Mouse (Mus musculus) midbrain, embryonic 15.5 days (tissue): ENCODE results near the gene Cnksr3. TPM values are rescaled to one million over a fixed set of nuclear protein-coding genes. Genes with fewer than 3 reads are reported as not detected.
A peak's percentile ranks its signal among the peaks of the same experiment; 100 is the strongest.

ENCODE experiments used
- ATAC-seq: fragments of 200-750 bp; cut with Nextera tagmentation; replicated peaks from 2 replicates; pipeline ENCODE4 v1.8.0; 2017; ENCODE audit warnings: moderate TSS enrichment
- H3K27ac ChIP-seq: fragments of 300-500 bp; sonication (generic); 2 replicates; pipeline ENCODE4 v1.5.1; 2015; ENCODE audit warnings: mild to moderate bottlenecking, inconsistent platforms
- H3K27me3 ChIP-seq: fragments of 300-500 bp; sonication (generic); replicated peaks from 2 replicates; pipeline ENCODE4 v1.6.1; 2015; ENCODE audit warnings: inconsistent platforms
- H3K36me3 ChIP-seq: fragments of 300-500 bp; sonication (generic); replicated peaks from 2 replicates; pipeline ENCODE4 v1.6.1; 2015; ENCODE audit warnings: inconsistent platforms
- H3K4me1 ChIP-seq: fragments of 300-500 bp; sonication (generic); 2 replicates; pipeline ENCODE4 v1.6.1; 2015; ENCODE audit warnings: inconsistent platforms
- H3K4me2 ChIP-seq: fragments of 300-500 bp; sonication (generic); 2 replicates; pipeline ENCODE4 v1.6.1; 2015; ENCODE audit warnings: inconsistent platforms, mild to moderate bottlenecking, moderate library complexity
- H3K4me3 ChIP-seq: fragments of 300-500 bp; sonication (generic); 2 replicates; pipeline ENCODE4 v1.5.1; 2015; ENCODE audit warnings: mild to moderate bottlenecking, inconsistent platforms
- H3K9ac ChIP-seq: fragments of 300-500 bp; sonication (generic); 2 replicates; pipeline ENCODE4 v1.6.1; 2015; ENCODE audit warnings: mild to moderate bottlenecking, inconsistent platforms
- H3K9me3 ChIP-seq: fragments of 300-500 bp; sonication (generic); 2 replicates; pipeline ENCODE4 v1.6.1; 2016; ENCODE audit warnings: inconsistent platforms
- WGBS: fragments of 180-500 bp; shearing (Covaris S2); methylation state at CpG from one replicate; pipeline ENCODE4 v1.1.7; 2015; ENCODE audit warnings: mixed read lengths; 5-methylcytosine and 5-hydroxymethylcytosine counted together
- polyA plus RNA-seq: library from polyadenylated mRNA; unstranded; fragments of >200 nt; fragmentation: Nextera tagmentation; extraction: Ambion mirVana; gene quantifications from 2 replicates; pipeline ENCODE4 v1.2.1, GENCODE M21; 2015

The Cnksr3 gene
- polyA plus RNA-seq, 1 experiment from 2014 or later: 2.1 TPM

GRCm38 (mm10) chr10:7158285-7159060 lies 53.6 kb downstream of the Cnksr3 start:
- Histone ChIP-seq H3K36me3 (no peaks in the 10 kb centered on the region), H3K4me2 (peak overlapping the region; percentile 39), H3K9ac (0 out of 2 replicates have a peak overlapping the region, but pooled peaks have one; percentile 3), H3K27me3 (no peaks in the 10 kb centered on the region), H3K4me1 (peaks cover 19% of the 10 kb centered on the region), H3K27ac (peak overlapping the region; percentile 47; the same call in 1 of the 2 replicates), H3K4me3 (no peak overlapping the region), H3K9me3 (no peaks in the 10 kb centered on the region)
- ATAC-seq: peak; percentile 56
- WGBS: 33% methylated on average over 15 of the region's 15 CpGs

GRCm38 (mm10) chr10:7154877-7155276 lies 57.2 kb downstream of the Cnksr3 start:
- Histone ChIP-seq H3K27me3 (no peaks in the 10 kb centered on the region), H3K4me3 (no peak overlapping the region), H3K4me2 (no peak overlapping the region), H3K27ac (no peak overlapping the region), H3K9me3 (no peaks in the 10 kb centered on the region), H3K9ac (no peak overlapping the region), H3K4me1 (peaks cover 13% of the 10 kb centered on the region), H3K36me3 (no peaks in the 10 kb centered on the region)
- no peak for ATAC-seq
- 93% methylated on average over 5 of the region's 5 CpGs for WGBS

- no peak for ATAC-seq
- Histone ChIP-seq H3K4me1 (no peaks in the 10 kb centered on the region), H3K4me3 (no peak overlapping the region), H3K9me3 (no peaks in the 10 kb centered on the region), H3K27me3 (no peaks in the 10 kb centered on the region), H3K36me3 (no peaks in the 10 kb centered on the region), H3K9ac (no peak overlapping the region), H3K4me2 (no peak overlapping the region), H3K27ac (no peak overlapping the region)
- 85% methylated on average over 4 of the region's 4 CpGs for WGBS
Measured at GRCm38 (mm10) chr10:7152926-7153325, 59.1 kb downstream of the Cnksr3 start.

- H3K4me3 ChIP-seq: no peak overlapping the region
- no peaks in the 10 kb centered on the region for H3K4me1 ChIP-seq
- ATAC-seq: no peak
Measured at GRCm38 (mm10) chr10:7149671-7150595, 62.1 kb downstream of the Cnksr3 start.

GRCm38 (mm10) chr10:7145614-7146013 lies 66.4 kb downstream of the Cnksr3 start:
- WGBS: 93% methylated on average over 5 of the region's 5 CpGs
- H3K36me3 ChIP-seq: no peaks in the 10 kb centered on the region
- H3K4me2 ChIP-seq: no peak overlapping the region
- H3K9me3 ChIP-seq: no peaks in the 10 kb centered on the region
- no peaks in the 10 kb centered on the region for H3K27me3 ChIP-seq
- H3K9ac ChIP-seq: no peak overlapping the region
- H3K27ac ChIP-seq: no peak overlapping the region
- no peak for ATAC-seq
- H3K4me3 ChIP-seq: no peak overlapping the region
- no peaks in the 10 kb centered on the region for H3K4me1 ChIP-seq

More at GRCm38 (mm10) chr10:7149671-7150595, 62.1 kb downstream of the Cnksr3 start:
- 88% methylated on average over 11 of the region's 11 CpGs for WGBS
- Histone ChIP-seq H3K27me3 (no peaks in the 10 kb centered on the region), H3K27ac (no peak overlapping the region), H3K9me3 (no peaks in the 10 kb centered on the region), H3K9ac (no peak overlapping the region), H3K36me3 (no peaks in the 10 kb centered on the region), H3K4me2 (no peak overlapping the region)

- Histone ChIP-seq H3K9ac (no peak overlapping the region), H3K9me3 (no peaks in the 10 kb centered on the region), H3K27ac (no peak overlapping the region), H3K4me1 (no peaks in the 10 kb centered on the region), H3K36me3 (no peaks in the 10 kb centered on the region), H3K4me3 (no peak overlapping the region), H3K4me2 (no peak overlapping the region), H3K27me3 (no peaks in the 10 kb centered on the region)
- no peak for ATAC-seq
- WGBS: 71% methylated on average over 13 of the region's 13 CpGs
Measured at GRCm38 (mm10) chr10:7144081-7144783, 67.8 kb downstream of the Cnksr3 start.

- no peak overlapping the region for H3K4me2 ChIP-seq
- H3K27me3 ChIP-seq: no peaks in the 10 kb centered on the region
- H3K36me3 ChIP-seq: no peaks in the 10 kb centered on the region
- no peak for ATAC-seq
- H3K4me1 ChIP-seq: no peaks in the 10 kb centered on the region
- H3K9me3 ChIP-seq: no peaks in the 10 kb centered on the region
- H3K27ac ChIP-seq: no peak overlapping the region
- H3K9ac ChIP-seq: no peak overlapping the region
- H3K4me3 ChIP-seq: no peak overlapping the region
- WGBS: 90% methylated on average over 8 of the region's 8 CpGs
Measured at GRCm38 (mm10) chr10:7142287-7142686, 69.8 kb downstream of the Cnksr3 start.

- no peaks in the 10 kb centered on the region for H3K27me3 ChIP-seq
- no peaks in the 10 kb centered on the region for H3K4me1 ChIP-seq
- H3K36me3 ChIP-seq: no peaks in the 10 kb centered on the region
- ATAC-seq: no peak
- H3K9me3 ChIP-seq: no peaks in the 10 kb centered on the region
- H3K27ac ChIP-seq: no peak overlapping the region
- H3K4me3 ChIP-seq: no peak overlapping the region
- H3K9ac ChIP-seq: no peak overlapping the region
- WGBS: 91% methylated on average over 6 of the region's 6 CpGs
- H3K4me2 ChIP-seq: no peak overlapping the region
Measured at GRCm38 (mm10) chr10:7140282-7140681, 71.8 kb downstream of the Cnksr3 start.

GRCm38 (mm10) chr10:7138049-7138448 lies 74.0 kb downstream of the Cnksr3 start:
- Histone ChIP-seq H3K9me3 (no peaks in the 10 kb centered on the region), H3K9ac (no peak overlapping the region), H3K4me1 (no peaks in the 10 kb centered on the region), H3K27me3 (no peaks in the 10 kb centered on the region), H3K36me3 (no peaks in the 10 kb centered on the region), H3K4me2 (no peak overlapping the region), H3K4me3 (no peak overlapping the region), H3K27ac (no peak overlapping the region)
- ATAC-seq: no peak
- WGBS: 81% methylated on average over 12 of the region's 12 CpGs

- Histone ChIP-seq H3K9me3 (no peaks in the 10 kb centered on the region), H3K4me3 (no peak overlapping the region), H3K27ac (no peak overlapping the region), H3K36me3 (no peaks in the 10 kb centered on the region), H3K9ac (no peak overlapping the region), H3K4me1 (no peaks in the 10 kb centered on the region), H3K27me3 (no peaks in the 10 kb centered on the region), H3K4me2 (no peak overlapping the region)
- ATAC-seq: no peak
- 95% methylated on average over 2 of the region's 2 CpGs for WGBS
Measured at GRCm38 (mm10) chr10:7135751-7136150, 76.3 kb downstream of the Cnksr3 start.

GRCm38 (mm10) chr10:7133005-7133404 lies 79.0 kb downstream of the Cnksr3 start:
- ATAC-seq: no peak
- H3K4me2 ChIP-seq: no peak overlapping the region
- H3K27ac ChIP-seq: no peak overlapping the region
- H3K36me3 ChIP-seq: no peaks in the 10 kb centered on the region
- H3K4me3 ChIP-seq: no peak overlapping the region
- H3K4me1 ChIP-seq: no peaks in the 10 kb centered on the region
- no peaks in the 10 kb centered on the region for H3K27me3 ChIP-seq
- 93% methylated on average over 5 of the region's 5 CpGs for WGBS
- no peak overlapping the region for H3K9ac ChIP-seq
- H3K9me3 ChIP-seq: no peaks in the 10 kb centered on the region

GRCm38 (mm10) chr10:7131441-7131840 lies 80.6 kb downstream of the Cnksr3 start:
- H3K36me3 ChIP-seq: no peaks in the 10 kb centered on the region
- 95% methylated on average over 3 of the region's 3 CpGs for WGBS
- no peak overlapping the region for H3K4me2 ChIP-seq
- H3K27ac ChIP-seq: no peak overlapping the region
- no peak overlapping the region for H3K4me3 ChIP-seq
- ATAC-seq: no peak
- no peak overlapping the region for H3K9ac ChIP-seq
- no peaks in the 10 kb centered on the region for H3K9me3 ChIP-seq
- H3K4me1 ChIP-seq: no peaks in the 10 kb centered on the region
- H3K27me3 ChIP-seq: no peaks in the 10 kb centered on the region
